Mouse (Mus musculus): Measurements from ENCODE around the gene Htra1.

GRCm38 (mm10) chr7:130944766-130945475 lies 9.0 kb downstream of the Htra1 start:
- TF ChIP-seq GATA1 (IDR thresholded peaks at IDR 0.05; ENCODE audit: borderline replicate concordance, low read length), result no peak
- TF ChIP-seq FLI1 (IDR thresholded peaks at IDR 0.05; ENCODE audit: low read length), result no peak

Data from megakaryocyte, embryonic 14.5 days (primary cell).